Mouse (Mus musculus) ovary, adult 10 weeks (tissue): Measurements from ENCODE around the gene Ptrh1. TPM values are rescaled to one million over a fixed set of nuclear protein-coding genes. Genes with fewer than 3 reads are reported as not detected.

Experiments used
- polyA plus RNA-seq: library from polyadenylated mRNA; stranded (reverse); fragments of 350-450 nt; fragmentation: Illumina TruSeq; extraction: RNeasy Lipid Tissue Mini Kit (QIAGEN cat#74804); gene quantifications from one replicate; pipeline ENCODE4 v1.2.3, GENCODE M21; 2014

Ptrh1 gene
- not detected for polyA plus RNA-seq

DNA sequence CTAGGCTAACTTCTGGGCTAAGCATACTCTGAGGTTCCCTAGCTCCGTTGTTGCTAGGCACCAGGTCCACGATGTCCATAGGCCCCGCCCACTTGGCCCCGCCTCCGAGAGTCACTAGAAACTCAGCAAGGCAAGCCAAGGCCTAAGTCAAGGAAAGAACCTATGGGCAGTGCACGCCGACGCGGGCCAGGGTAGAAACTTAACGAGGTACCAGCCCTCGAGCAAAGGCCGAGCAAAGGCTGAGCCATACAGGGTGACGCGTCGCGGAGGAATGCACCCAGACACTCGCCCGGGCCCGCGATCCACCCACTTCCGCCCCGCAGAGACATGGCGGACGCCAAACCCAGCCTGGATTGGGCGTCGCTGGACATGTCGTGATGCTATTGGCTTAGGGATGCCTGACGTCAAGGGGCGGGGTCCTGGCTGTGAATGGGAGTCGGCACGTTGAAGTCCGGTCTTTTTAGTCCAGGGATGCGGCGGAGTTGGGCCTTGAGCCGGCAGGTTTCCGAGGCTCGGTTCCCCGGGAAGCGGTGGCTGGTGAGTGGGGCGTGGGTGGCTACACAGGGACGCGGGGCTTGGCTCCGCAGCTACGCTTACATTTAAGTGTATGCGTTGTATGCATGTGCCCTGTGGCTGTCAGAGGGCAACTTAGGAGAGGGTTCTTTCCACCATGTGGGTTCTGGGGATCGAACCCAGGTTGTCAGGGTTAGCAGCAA is at the start of gene Ptrh1, which contains the start of gene Ttc16:
Gene Ptrh1, plus strand, starts transcription at position 428 of the 716 bp plus-strand sequence.
Gene Ttc16, minus strand, starts transcription at position 275 of the 716 bp plus-strand sequence.

DNA sequence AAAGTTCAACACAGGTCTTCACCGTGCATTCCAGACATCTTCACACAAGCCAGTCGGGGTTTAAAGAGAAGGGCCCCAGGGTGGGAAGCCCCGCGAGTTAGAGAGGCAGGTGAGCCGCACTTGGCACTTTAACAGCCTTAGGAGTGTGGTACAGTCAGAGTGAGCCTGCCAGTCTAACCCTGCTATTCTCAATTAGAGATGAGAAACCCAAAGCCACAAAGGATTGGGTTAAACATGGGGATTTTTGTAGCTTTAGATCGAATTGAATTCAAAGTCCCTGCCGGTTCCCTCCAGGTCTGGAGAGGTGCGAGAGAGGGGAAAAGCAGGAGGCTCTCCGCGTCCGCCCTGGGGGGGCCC is 34.7 kb upstream of the Ptrh1 start, which contains the start of gene 6330409D20Rik:
Gene 6330409D20Rik, minus strand, starts transcription at position 101 of the 357 bp plus-strand sequence.

DNA sequence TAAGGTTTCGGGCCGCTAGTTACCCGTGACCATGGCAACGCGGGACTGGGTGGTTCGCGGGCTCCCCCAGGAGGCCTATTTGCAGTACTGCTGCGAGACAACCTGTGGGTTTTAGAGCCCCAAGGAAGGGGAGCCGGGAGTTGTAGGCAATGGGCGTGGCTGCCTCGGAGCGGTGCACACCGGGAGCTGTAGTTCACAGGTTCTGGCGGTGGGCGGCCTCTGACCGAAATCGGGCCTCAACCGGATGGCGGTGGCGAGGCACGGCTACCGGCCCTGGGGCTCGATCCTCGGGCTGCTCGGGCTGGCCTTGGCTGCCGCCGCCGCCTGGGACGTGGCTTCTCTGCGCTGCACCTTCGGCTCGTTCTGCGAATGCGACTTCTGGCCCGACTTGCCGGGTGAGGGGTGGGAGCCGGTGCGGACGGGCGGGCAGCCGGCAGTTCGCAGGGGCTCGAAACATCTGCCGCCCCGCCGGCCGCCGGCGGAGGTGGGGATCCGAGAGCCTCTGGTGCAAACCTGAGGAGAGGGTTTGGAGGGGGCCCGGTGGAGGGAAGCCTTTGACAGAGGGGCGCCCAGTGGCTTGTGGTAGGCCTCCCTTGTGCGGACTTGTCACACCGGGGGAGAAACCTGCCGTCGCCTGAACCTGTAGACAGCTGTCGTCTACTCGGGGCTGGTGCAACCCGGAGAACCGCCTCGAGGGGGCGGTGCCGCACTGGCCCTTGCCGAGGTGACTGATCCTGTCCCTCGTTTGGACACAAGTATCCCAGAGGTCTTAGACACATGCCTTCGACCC is 18.3 kb upstream of the Ptrh1 start, which contains the start of gene Tor2a:
Gene Tor2a, plus strand, starts transcription at position 179 of the 790 bp plus-strand sequence.

DNA sequence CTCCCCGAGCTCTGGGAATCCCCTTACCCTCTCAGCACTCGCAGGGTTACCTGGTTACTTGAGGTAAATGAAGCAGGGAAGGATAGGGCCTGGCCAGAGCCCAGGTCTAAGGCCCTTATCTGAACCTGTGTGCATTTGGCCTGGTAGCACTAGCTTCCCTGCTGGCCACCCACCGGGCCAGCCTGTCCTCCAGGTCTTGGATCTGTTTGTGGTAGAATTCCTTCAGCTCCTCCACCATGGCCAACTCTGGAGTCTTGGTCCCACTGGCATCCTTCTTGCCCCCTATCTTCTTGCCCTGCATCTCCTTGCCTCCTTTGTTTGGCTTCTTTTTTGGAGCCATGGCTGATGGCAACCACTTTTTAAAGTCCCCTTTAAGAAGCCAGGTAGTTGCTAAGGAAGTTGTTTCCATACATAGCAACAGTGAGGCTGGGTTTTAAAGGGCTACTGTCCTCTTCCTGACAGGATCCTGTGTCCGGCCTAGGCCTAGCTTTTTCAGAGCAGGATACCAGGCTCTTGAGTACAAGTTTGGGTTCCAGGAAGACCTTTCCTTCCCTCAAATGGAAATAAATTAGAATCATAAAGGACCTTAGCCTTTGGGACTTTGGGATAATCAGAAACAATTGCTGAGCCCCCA is 8.6 kb downstream of the Ptrh1 start, which contains the start of gene Cfap157:
Gene Cfap157, minus strand, starts transcription at position 381 of the 634 bp plus-strand sequence.

Other genes with a start within 250 kb of the Ptrh1 start
- gene Fam102a, start 240.5 kb upstream of the Ptrh1 start, polyA plus RNA-seq = 4.4 TPM
- 3.4 TPM for gene Dpm2, start 204.9 kb upstream of the Ptrh1 start, polyA plus RNA-seq
- not detected for gene Pip5kl1, start 201.0 kb upstream of the Ptrh1 start, polyA plus RNA-seq
- gene 9430097D07Rik, start 200.1 kb upstream of the Ptrh1 start, polyA plus RNA-seq = not detected
- gene St6galnac4, start 188.7 kb upstream of the Ptrh1 start, polyA plus RNA-seq = 1.8 TPM
- 2.8 TPM for gene St6galnac6, start 176.1 kb upstream of the Ptrh1 start, polyA plus RNA-seq
- 1.8 TPM for gene Ak1, start 154.0 kb upstream of the Ptrh1 start, polyA plus RNA-seq
- gene Eng, start 129.2 kb upstream of the Ptrh1 start, polyA plus RNA-seq = 1.1 TPM
- 1.2 TPM for gene Fpgs, start 71.6 kb upstream of the Ptrh1 start, polyA plus RNA-seq
- gene Cdk9, start 62.7 kb upstream of the Ptrh1 start, polyA plus RNA-seq = 61.4 TPM
- gene Sh2d3c, start 54.7 kb upstream of the Ptrh1 start, polyA plus RNA-seq = 0.14 TPM
- gene 6330409D20Rik, start 34.8 kb upstream of the Ptrh1 start, polyA plus RNA-seq = not detected
- gene Tor2a, start 18.6 kb upstream of the Ptrh1 start, polyA plus RNA-seq = 1.0 TPM
- gene Ttc16, start 153 bp upstream of the Ptrh1 start, polyA plus RNA-seq = 0.37 TPM
- not detected for gene Cfap157, start 8.6 kb downstream of the Ptrh1 start, polyA plus RNA-seq
- 5.5 TPM for gene Stxbp1, start 71.5 kb downstream of the Ptrh1 start, polyA plus RNA-seq
- gene Fam129b, start 100.3 kb downstream of the Ptrh1 start, polyA plus RNA-seq = 0.86 TPM
- 239 TPM for gene Rpl12, start 185.8 kb downstream of the Ptrh1 start, polyA plus RNA-seq
- 6.4 TPM for gene Lrsam1, start 185.8 kb downstream of the Ptrh1 start, polyA plus RNA-seq
- gene Slc2a8, start 206.3 kb downstream of the Ptrh1 start, polyA plus RNA-seq = not detected